Mouse (Mus musculus) kidney, adult 2 months (tissue): Measurements from ENCODE around the gene Mog.

Experiments used
- CTCF ChIP-seq: fragments of 200-500 bp; conservative IDR thresholded peaks from 2 replicates; pipeline ENCODE4 v1.5.1; 2011; ENCODE audit warnings: low read depth, mild to moderate bottlenecking, control low read depth, low read length, moderate library complexity, mixed read lengths; ENCODE audit not compliant: insufficient read depth, insufficient read length
- POLR2A ChIP-seq: fragments of 200-500 bp; IDR thresholded peaks from one replicate; pipeline ENCODE4 v1.6.1; 2011; ENCODE audit warnings: low read depth, low read length, control low read depth

DNA sequence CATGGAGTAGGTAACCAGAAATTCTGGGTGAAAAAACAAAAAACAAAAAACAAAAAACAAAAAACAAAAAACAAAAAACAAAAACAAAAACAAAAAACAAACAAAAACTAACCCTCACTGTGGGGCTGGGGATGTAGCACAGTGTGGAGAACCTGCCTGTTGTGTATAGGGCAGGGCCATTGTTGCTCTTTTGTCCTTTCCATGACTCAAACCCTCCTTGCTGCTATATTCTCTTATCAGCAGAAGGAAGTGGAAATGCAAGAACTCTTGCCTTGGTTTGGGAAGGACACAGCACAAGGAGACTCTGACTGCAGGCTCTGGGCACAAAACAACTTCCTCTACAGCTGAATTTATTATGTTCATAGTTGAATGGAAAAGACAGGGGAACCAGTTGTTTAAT, 6.9 kb downstream of the Mog start:
- TF ChIP-seq CTCF (no peak), POLR2A (no peak)
